Mouse (Mus musculus) kidney, adult 2 months (tissue): Measurements from ENCODE around the gene Omp. TPM values are rescaled to one million over a fixed set of nuclear protein-coding genes. Genes with fewer than 3 reads are reported as not detected.

Source experiments
- DNase-seq: peaks from one replicate; pipeline ENCODE4 v3.0.0; 2021
- H3K27ac ChIP-seq: fragments of 200-500 bp; 2 replicates; pipeline ENCODE4 v1.5.1; 2012; ENCODE audit warnings: low read depth, low read length, control low read depth, inconsistent platforms; ENCODE audit not compliant: insufficient read depth
- H3K27me3 ChIP-seq: fragments of 200-500 bp; replicated peaks from 2 replicates; pipeline ENCODE4 v1.6.1; 2012; ENCODE audit warnings: mild to moderate bottlenecking, moderate library complexity, low read length, inconsistent platforms; ENCODE audit not compliant: control insufficient read depth, insufficient read depth
- H3K36me3 ChIP-seq: fragments of 200-500 bp; 2 replicates; pipeline ENCODE4 v1.6.1; 2012; ENCODE audit warnings: mild to moderate bottlenecking, moderate library complexity, low read length, inconsistent platforms; ENCODE audit not compliant: control insufficient read depth, insufficient read depth
- H3K4me1 ChIP-seq: fragments of 200-500 bp; 2 replicates; pipeline ENCODE4 v1.6.1; 2011; ENCODE audit warnings: low read length; ENCODE audit not compliant: control insufficient read depth, insufficient read depth
- H3K4me3 ChIP-seq: fragments of 200-500 bp; 2 replicates; pipeline ENCODE4 v1.5.1; 2011; ENCODE audit warnings: mild to moderate bottlenecking, low read depth, low read length, control low read depth; ENCODE audit not compliant: insufficient read depth
- CTCF ChIP-seq: fragments of 200-500 bp; conservative IDR thresholded peaks from 2 replicates; pipeline ENCODE4 v1.5.1; 2011; ENCODE audit warnings: low read depth, mild to moderate bottlenecking, control low read depth, low read length, moderate library complexity, mixed read lengths; ENCODE audit not compliant: insufficient read depth, insufficient read length
- POLR2A ChIP-seq: fragments of 200-500 bp; IDR thresholded peaks from one replicate; pipeline ENCODE4 v1.6.1; 2011; ENCODE audit warnings: low read depth, low read length, control low read depth
- WGBS: fragments of 180-500 bp; shearing (Covaris S2); methylation state at CpG from one replicate; pipeline ENCODE4 v1.1.7; 2018; 5-methylcytosine and 5-hydroxymethylcytosine counted together
- polyA plus RNA-seq: library from polyadenylated mRNA; depleted of rRNA; stranded (reverse); fragments of >200 nt; gene quantifications from 2 replicates; pipeline ENCODE4 v1.2.3, GENCODE M21; 2012

Omp gene
- polyA plus RNA-seq, 1 experiment = 1.3 TPM

DNA sequence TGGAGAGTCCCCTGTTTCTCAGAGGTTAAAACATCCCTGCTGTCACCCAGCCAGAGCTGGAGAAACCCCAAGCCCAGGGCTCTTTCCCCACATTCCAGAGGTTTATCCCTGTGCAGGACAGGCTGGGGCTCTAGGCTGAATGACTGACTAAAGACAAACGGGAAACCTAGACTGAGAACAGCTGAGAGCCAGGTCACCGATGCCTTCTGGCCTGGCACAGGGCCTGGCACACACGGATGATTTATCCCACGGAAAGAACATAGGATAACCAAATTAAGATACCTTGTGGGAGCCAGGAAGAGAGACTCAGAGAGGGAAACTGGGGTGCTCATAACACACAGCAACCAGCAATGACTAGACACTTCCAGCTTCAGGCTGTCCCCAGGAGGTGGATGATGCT lies 35.5 kb downstream of the Omp start:
- no peak overlapping the region for H3K4me3 ChIP-seq
- peaks cover 10% of the 10 kb centered on the region for H3K4me1 ChIP-seq
- H3K27me3 ChIP-seq = no peaks in the 10 kb centered on the region
- WGBS = 37% methylated on average over 4 of the region's 4 CpGs
- no peaks in the 10 kb centered on the region for H3K36me3 ChIP-seq
- H3K27ac ChIP-seq = no peak overlapping the region
- no peak for DNase-seq
- TF ChIP-seq CTCF = no peak
- no peak for TF ChIP-seq POLR2A

DNA sequence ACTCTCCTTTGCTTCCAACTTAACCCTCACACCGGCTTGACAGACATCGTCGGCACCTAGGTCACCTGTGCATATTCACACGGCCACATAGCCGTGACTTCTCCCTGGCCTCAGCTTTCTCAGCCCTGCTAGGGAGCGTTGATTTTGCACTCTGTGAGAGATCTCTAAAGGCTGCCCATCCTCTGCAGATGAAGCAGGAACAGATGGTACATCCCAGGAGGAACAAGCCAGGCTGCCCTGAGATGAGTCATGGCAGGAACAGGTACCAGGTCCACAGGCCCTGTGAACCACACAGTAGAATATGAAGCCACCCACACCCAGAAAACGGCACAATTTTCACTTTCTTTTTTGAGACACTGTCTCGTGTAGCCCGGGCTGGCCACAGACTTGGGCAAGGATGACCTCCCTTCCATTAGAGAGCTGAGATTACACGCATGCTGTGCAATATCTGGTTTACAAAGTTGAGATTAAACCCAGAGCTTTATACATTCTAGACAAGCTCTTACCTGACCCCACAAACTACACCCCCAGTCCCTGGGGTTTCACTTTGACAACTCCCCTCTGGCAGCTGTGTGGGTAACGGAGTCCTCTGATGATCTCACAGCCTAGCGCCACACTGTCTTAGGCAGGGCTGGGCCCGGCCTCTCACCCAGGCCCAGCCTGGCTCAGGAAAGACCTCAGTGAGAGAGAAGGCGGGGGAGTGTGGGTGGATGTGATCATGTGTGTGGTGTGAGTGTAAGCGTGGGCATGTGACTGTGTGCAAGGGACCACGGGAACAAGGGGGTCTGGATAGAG lies 36.5 kb downstream of the Omp start:
- peaks cover 16% of the 10 kb centered on the region for H3K4me1 ChIP-seq
- no peak overlapping the region for H3K4me3 ChIP-seq
- no peaks in the 10 kb centered on the region for H3K27me3 ChIP-seq
- no peak overlapping the region for H3K27ac ChIP-seq
- WGBS = 79% methylated on average over 16 of the region's 16 CpGs
- no peak for DNase-seq
- no peak for TF ChIP-seq CTCF
- no peak for TF ChIP-seq POLR2A
- H3K36me3 ChIP-seq = no peaks in the 10 kb centered on the region

DNA sequence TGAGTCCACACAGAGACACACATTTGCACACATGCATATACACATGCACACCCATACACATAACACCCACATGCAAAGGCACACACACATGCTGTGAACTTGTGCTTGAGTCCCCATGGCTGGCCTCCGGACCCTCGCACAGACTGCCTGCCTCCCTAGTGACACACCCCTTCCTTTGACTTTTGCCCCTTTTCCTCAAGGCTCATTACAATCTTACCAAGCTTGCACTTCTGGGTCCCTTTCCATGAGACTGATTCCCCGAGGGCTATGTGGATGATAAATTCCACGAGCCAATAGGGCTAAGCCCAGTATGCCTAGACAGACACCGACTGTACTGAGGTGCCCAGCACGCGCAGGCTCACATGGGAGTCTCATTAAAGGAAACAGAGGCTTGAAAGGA lies 39.0 kb downstream of the Omp start:
- Histone ChIP-seq H3K27me3 (no peaks in the 10 kb centered on the region), H3K27ac (peak overlapping the region; percentile 98), H3K36me3 (no peaks in the 10 kb centered on the region), H3K4me3 (peak overlapping the region; percentile 53; the same call in 1 of the 2 replicates), H3K4me1 (peaks cover 25% of the 10 kb centered on the region)
- no peak for TF ChIP-seq CTCF
- TF ChIP-seq POLR2A = no peak
- DNase-seq = peak; percentile 68
- WGBS = 61% methylated on average over 7 of the region's 7 CpGs

DNA sequence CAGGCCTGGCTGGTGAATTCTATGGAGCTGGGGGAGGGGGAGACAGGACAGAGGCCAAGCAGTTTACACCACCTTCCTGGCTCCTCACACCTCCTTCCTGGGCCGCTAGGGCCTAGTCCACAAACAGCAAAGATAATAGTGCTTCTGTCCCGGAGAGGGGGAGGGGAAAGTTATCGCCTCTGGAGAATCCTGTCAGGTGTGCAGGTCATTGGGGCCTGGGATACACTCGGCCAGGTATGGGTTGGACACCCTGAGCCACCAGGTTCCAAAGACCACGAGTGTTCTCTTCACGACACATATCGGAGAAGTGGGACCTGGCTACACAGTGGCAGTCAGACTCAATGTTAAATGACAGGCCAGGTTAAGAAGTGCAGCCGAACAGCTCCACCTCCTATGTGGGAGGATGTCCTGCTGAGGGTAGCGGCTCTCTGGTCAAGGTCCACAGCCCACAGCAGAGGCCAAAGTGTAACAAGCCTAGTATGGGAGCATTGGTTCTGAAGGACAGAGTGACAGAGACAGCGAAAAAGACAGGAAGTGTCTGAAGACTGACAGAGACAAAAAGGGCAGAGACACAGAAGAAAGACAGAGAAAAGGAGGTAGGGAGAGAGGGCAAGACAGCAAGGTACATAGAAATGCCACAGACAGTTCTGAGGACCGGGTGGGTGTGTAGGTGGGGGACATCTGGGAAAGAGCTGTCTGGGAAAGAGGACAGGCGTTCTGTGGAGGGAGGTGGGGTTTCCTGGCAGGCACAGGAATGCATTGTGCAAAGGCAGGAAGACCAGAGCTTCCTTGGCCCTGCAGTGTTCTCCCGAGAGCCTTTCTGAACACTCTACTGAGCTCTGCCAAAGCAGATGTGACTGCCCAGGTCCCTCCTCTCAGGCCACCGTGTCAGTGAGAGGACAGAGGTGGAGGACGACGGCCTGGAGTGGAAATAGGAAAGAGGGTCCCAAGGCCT lies 40.5 kb downstream of the Omp start:
- Histone ChIP-seq H3K36me3 (no peaks in the 10 kb centered on the region), H3K4me1 (peaks cover 25% of the 10 kb centered on the region), H3K27ac (peak overlapping the region; percentile 98), H3K4me3 (peak overlapping the region; percentile 53), H3K27me3 (no peaks in the 10 kb centered on the region)
- peak; percentile 89 for DNase-seq
- WGBS = 27% methylated on average over 16 of the region's 16 CpGs
- TF ChIP-seq POLR2A = peak; percentile 53
- 0 out of 2 replicates have a peak, but pooled peaks have one; percentile 11 for TF ChIP-seq CTCF

DNA sequence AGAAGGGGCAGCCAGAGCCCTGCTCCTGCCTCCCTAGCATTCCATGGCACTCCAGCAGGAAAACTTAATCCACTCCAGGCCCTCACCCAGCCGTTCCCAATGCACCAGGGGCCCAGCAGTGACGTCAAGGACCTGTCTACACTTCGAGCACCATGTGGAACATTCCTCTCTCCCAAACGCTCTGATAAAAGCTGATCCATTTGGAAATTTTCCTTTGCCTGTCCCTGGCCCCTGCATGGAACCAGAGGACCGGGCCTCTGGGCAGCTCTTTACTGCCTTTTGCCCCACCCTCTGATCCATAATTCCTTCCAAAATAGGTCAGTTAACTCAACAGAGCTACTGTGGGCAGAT lies 41.4 kb downstream of the Omp start:
- H3K4me3 ChIP-seq = no peak overlapping the region
- H3K36me3 ChIP-seq = no peaks in the 10 kb centered on the region
- H3K27ac ChIP-seq = peak overlapping the region; percentile 98
- 58% methylated on average over 5 of the region's 5 CpGs for WGBS
- TF ChIP-seq POLR2A (no peak), CTCF (no peak)
- H3K4me1 ChIP-seq = peaks cover 25% of the 10 kb centered on the region
- H3K27me3 ChIP-seq = no peaks in the 10 kb centered on the region
- DNase-seq = no peak

DNA sequence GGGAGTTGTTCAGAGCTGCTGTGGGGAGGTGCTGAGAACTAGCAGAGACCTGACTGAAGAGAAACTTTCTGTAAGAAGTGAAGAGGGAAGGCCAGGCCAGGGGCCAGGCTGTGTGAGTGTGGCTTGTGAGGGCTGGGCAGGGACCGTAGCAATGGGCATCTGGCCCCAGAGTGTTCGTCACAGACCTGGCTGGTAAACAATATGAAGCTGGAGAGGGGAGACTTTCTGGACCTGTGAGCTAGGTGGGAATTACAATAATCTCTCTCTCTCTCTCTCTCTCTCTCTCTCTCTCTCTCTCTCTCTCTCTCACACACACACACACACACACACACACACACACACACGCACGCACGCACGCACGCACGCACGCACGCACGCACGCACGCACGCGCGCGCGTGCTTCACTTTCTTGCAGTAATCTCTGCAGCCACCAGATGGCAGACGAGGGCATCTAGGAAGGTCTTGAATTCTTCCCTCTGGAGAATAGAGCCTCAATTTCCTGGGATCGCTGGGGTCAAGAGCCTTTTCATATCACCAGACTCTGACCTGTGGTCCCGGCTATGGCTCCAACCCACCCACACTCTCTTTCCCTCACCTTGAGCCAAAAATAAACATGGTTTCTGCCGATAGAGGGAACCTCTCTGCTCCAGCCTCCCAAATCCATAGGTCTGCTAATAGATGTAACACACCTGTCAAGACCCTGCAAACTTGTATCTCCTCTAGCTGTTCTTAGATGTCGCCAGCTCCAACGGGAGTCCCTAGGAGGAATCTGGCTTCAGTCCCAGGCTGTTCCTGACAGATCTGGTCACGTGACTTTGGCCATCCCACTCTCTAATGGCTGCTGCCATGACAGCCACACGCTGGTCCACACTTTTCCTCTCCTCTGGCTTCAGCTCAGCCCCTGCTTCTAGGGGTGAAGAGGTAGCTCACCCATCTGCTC lies 42.0 kb downstream of the Omp start:
- 13% methylated on average over 10 of the region's 26 CpGs for WGBS
- TF ChIP-seq POLR2A = no peak
- TF ChIP-seq CTCF = peak; percentile 69
- DNase-seq = peak; percentile 89
- no peaks in the 10 kb centered on the region for H3K27me3 ChIP-seq
- peak overlapping the region; percentile 98 for H3K27ac ChIP-seq
- peak overlapping the region; percentile 46 for H3K4me3 ChIP-seq
- H3K4me1 ChIP-seq = peaks cover 25% of the 10 kb centered on the region
- H3K36me3 ChIP-seq = no peaks in the 10 kb centered on the region
